Mouse (Mus musculus) gastrocnemius, postnatal 4 days (tissue): Measurements from ENCODE around the gene Rbms1. TPM values are rescaled to one million over a fixed set of nuclear protein-coding genes. Genes with fewer than 3 reads are reported as not detected.

Experiments used
- DNase-seq, 2 experiments: peaks; one replicate each; pipeline ENCODE4 v3.0.0; 2021 to 2022; ENCODE audit warnings: low spot score in 2 of 2, mixed read lengths in 2 of 2
- total RNA-seq, 2 experiments: library from RNA; stranded (reverse); gene quantifications; 2 replicates each; pipeline ENCODE4 v1.2.3; 2021

Gene Rbms1
- total RNA-seq, 2 experiments from 2014 or later: 69.9 to 75.5 TPM

GRCm38 (mm10) chr2:60879966-60880788 is 82.8 kb downstream of the Rbms1 start:
- no peak for DNase-seq

- no peak for DNase-seq
Observed at GRCm38 (mm10) chr2:60879141-60879818, 83.7 kb downstream of the Rbms1 start.

- peak in 1 of 2 experiments; percentile 14 for DNase-seq
Observed at GRCm38 (mm10) chr2:60877543-60878386, 85.2 kb downstream of the Rbms1 start.

GRCm38 (mm10) chr2:60876891-60877290 is 86.1 kb downstream of the Rbms1 start:
- no peak for DNase-seq

GRCm38 (mm10) chr2:60872095-60872811 is 90.7 kb downstream of the Rbms1 start:
- DNase-seq: no peak

- DNase-seq: no peak
Observed at GRCm38 (mm10) chr2:60871001-60871400, 92.0 kb downstream of the Rbms1 start.

GRCm38 (mm10) chr2:60870450-60870849 is 92.5 kb downstream of the Rbms1 start:
- peak in 1 of 2 experiments; percentile 9 for DNase-seq

GRCm38 (mm10) chr2:60869001-60869743 is 93.8 kb downstream of the Rbms1 start:
- no peak for DNase-seq

- DNase-seq: no peak
Observed at GRCm38 (mm10) chr2:60868060-60868662, 94.8 kb downstream of the Rbms1 start.

GRCm38 (mm10) chr2:60867304-60867703 is 95.7 kb downstream of the Rbms1 start:
- no peak for DNase-seq

GRCm38 (mm10) chr2:60865869-60866268 is 97.1 kb downstream of the Rbms1 start:
- no peak for DNase-seq

GRCm38 (mm10) chr2:60864977-60865376 is 98.0 kb downstream of the Rbms1 start:
- no peak for DNase-seq

- DNase-seq: no peak
Observed at GRCm38 (mm10) chr2:60864256-60864795, 98.7 kb downstream of the Rbms1 start.

GRCm38 (mm10) chr2:60863827-60864226 is 99.2 kb downstream of the Rbms1 start:
- peak in 1 of 2 experiments; percentile 23 for DNase-seq

- DNase-seq: no peak
Observed at GRCm38 (mm10) chr2:60862913-60863711, 99.9 kb downstream of the Rbms1 start.

GRCm38 (mm10) chr2:60858116-60858515 is 104.9 kb downstream of the Rbms1 start:
- DNase-seq: no peak

- DNase-seq: no peak
Observed at GRCm38 (mm10) chr2:60856097-60856496, 106.9 kb downstream of the Rbms1 start.

GRCm38 (mm10) chr2:60855006-60855405 is 108.0 kb downstream of the Rbms1 start:
- peak in 1 of 2 experiments; percentile 18 for DNase-seq

- no peak for DNase-seq
Observed at GRCm38 (mm10) chr2:60851898-60852297, 111.1 kb downstream of the Rbms1 start.
